Mouse (Mus musculus) spleen, adult 2 months (tissue): ENCODE measurements at regions not wholly inside any gene's neighbourhood (a gene's known extent, or its start where the extent isn't known, plus 50 kb on each side); places are given as distances from the start of the nearest gene placed in this dataset.

ENCODE experiments used
- CTCF ChIP-seq: fragments of 200-500 bp; IDR thresholded peaks from 2 replicates; pipeline ENCODE4 v1.5.1; 2011; ENCODE audit warnings: mild to moderate bottlenecking, inconsistent platforms; ENCODE audit not compliant: insufficient read depth, insufficient read length, insufficient replicate concordance; ENCODE audit errors: extremely low read depth
- POLR2A ChIP-seq: fragments of 200-500 bp; IDR thresholded peaks from 2 replicates; pipeline ENCODE4 v1.6.1; 2011; ENCODE audit warnings: low read depth, low read length, inconsistent platforms

DNA sequence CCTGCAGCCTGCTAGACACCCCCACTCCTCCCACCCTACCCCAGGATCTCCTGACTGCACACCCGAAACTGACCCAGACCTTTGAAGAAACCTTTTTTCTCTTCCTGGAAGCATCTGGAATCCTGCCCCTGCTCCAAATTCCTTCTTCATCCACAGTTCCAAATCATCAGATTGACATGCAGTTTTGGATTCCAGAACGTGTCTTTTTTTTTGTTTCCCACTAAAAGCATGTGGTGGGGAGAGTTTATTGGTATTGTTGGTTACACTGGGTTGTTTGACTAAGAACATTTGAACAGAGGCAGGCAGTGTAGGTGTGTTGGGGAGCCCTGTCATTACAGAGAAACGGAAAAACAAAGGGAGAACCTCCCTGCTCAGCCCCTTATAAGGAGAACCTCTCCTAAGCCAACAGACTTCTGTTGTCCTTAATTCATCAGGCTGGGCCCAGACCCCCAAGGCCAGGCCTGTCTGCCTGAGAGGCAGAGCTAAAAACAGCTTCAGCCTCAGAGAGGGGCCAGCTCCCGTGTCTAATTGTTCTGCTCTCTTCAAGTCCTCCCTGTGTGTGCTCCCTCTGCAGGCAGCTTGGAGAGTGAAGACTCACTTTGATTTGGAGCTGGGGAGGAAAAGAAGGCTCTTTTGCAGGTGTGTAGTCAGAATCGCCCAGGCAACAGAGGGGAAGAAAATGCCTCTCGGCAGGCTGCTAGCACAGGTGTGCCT lies 187.3 kb upstream of the Cdh5 start:
- TF ChIP-seq CTCF (no peak), POLR2A (no peak)
